Mouse (Mus musculus): ENCODE data around the gene Slc26a6.

Slc26a6 gene

DNA sequence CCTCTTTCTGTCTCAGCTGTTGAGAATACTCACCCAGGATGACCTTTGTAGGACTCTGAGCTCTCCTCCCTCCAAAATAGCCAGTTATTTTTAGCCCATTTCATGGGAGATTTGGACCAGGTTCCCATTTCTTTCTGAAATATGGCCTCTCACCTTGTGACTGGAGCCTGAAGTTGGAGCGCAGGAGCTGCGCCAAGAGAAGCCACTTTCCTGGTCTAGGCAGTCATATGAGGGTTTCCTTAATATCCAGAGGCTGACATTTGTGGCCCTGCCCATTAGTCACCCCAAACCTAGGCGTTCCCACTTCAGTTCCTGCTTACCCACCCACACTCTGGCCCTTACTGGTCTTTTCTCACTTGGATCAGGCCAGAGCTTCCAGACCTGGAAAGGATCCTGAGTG is at the start of gene Slc26a6:
Gene Slc26a6, plus strand, starts transcription at position 308 of the 400 bp plus-strand sequence.
- no peak for DNase-seq

DNA sequence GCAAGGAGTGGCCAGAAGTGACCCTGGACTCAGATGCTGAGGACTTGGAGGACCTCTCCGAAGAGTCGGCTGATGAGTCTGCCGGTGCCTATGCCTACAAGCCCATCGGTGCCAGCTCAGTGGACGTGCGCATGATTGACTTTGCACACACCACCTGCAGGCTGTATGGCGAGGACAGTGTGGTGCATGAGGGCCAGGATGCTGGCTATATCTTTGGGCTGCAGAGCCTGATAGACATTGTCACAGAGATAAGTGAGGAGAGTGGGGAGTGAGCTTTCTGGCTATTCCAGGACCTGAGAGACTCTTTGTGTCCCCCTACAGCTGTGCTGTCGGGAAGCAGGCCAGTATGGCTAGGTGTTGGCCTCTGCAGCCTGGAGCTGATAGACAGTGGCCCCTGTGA is 47.3 kb upstream of the Slc26a6 start:
- DNase-seq: no peak

DNA sequence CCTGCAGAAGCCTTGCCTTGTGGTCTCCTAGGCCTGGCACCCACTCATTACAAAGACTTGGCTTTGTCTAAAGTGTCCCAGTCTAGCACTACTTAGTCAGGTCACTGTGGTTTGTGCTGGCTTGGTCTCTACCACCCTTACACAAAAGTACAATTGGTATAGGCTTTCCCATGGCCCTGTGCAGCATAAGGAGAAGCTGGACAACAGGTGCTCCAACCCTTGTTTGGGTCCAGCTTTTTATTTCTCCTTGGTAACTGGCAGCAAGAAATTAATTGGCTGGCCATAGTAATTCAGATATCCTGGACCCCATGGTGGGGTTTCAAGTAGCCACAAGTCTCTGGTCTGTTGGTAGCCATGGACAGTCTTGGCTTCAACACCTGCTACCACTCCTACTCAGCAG is 46.7 kb upstream of the Slc26a6 start:
- no peak for DNase-seq

DNA sequence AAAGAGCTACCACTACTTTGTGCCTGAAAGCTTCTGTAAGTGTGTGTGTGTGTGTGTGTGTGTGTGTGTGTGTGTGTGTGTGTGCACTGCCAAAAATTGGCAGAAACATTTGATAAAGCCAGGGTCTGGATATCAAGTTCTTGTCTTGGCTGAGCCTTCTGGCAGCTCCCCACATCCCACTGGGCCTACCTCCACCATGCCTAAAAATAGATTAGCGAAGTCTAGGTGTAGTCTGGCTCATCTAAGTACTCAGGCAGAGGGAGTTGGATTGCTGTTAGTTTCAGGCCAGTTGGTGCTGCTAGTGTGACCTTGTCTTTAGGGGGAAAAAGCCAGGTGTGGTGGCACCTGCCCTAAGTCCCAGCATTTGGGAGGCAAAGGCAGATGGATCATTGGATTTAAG is 46.3 kb upstream of the Slc26a6 start:
- DNase-seq: no peak

DNA sequence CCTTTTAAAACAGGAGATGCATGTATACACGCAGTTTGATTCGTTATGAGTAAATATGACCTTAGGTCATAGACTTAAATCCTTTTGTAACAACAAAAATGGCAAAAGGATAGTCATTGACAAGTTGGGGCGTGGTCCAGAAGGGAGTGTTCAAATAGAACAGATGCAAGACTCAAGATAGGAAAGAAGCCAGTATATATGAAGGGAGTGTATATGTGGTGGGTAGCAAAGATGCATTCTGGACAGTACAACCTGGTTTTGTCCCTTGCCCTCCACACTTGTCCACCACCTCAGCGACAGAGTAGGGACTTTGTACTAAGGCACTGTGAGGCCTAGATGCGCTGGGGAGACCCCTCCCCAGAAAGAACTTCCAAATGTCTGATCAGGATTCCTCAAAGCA is 45.4 kb upstream of the Slc26a6 start:
- DNase-seq: no peak

DNA sequence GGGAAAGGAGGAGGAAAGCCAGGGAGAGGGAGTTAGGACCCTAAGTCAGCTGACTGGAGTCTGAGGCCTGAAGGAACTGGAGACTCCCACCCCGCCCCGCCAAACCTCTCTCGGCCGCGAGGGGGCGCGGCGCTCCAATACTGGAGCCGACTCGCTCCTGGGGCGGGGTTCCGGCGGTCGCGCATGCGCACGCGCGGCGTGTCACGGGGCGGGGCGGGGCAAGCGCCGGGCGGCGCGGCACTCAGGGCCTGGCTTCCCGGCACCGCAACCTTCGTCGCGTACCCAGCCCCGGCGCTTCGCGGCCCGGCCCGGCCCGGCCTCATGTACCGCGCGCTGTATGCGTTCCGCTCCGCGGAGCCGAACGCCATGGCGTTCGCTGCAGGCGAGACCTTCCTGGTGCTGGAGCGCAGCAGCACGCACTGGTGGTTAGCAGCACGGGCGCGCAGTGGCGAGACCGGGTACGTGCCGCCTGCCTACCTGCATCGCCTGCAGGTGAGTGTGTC is 44.9 kb upstream of the Slc26a6 start, which contains the start of gene Nckipsd:
Gene Nckipsd, plus strand, starts transcription at position 206 of the 503 bp plus-strand sequence.
- peak; percentile 98 for DNase-seq

DNA sequence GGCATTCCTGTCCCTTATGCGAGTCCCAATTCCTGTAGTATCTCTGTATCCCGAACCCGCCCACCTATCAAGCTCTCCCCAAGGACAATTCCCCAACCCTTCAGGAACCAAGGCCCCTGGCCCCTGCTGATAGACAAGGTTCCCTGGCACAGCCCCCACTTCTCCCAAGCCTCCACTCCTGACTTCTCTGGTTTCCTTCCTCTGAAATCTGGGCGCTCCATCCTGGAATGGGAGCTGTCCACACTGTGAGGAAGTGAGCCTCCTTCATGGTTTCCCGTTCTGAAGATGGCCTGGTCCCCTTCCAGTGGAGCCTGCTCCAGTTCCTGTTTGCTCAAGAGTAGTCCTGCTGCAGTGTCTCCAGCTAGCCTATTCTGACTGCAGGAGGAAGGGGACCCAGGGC is 43.9 kb upstream of the Slc26a6 start:
- peak; percentile 28 to 50 for DNase-seq

DNA sequence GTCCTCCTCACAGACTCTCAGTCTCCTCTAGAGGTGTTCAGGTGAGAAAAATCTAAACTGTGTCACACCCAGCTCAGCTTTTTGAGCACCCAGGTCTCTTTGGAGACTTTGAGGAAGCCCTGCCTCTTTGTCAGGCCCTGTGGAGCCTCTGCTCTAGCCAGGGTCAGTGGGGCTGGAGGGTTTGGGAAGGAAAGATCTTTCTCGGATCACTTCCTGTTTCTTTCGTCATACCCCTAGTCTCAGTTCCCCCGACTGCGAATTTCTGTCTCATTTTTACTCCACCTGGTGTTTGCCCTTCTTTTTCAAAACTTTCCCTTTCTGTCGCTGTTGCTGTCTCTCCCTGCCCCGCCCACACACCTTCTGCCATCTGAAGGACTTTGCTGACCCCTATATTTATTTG is 43.4 kb upstream of the Slc26a6 start:
- no peak for DNase-seq

DNA sequence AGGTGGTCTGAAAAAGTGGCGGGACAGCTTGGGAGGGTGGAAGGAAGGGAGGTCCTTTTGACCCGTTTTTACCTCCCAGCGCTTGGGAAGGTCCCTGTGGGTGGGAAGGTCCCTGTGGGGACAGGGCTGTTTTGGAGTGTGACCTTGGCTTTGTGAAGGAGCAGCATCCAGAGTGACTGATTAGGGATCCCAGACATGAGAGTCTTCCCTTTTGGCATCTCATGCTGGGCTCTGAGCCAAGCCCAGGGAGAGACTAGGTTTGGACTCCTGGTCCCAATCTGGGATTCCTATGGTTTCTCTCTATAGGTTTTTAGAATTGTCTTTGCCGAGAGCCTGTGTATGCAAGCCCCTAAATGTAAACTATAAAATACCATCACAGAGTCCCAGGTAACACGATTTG is 42.6 kb upstream of the Slc26a6 start:
- DNase-seq: no peak

DNA sequence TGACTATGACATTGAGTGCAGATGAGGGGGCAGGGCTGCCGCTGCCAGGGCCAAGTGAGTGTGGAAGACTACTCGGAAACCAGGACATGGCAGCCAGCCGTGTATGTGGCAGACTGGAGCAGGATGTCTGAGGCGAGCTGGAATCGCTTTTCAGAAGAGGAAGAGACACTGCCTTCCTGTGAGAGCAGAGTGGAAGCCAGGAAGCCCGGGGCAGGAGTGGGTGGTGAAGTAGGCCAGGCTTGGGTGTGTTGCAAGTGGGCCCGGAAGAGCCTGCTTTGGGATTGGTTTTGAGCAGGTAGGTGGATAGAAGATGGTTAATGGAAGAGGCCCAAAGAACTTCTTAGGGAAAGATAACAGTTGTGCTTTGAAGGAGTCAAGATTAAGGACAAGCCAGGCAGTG is 37.5 kb upstream of the Slc26a6 start:
- no peak for DNase-seq

DNA sequence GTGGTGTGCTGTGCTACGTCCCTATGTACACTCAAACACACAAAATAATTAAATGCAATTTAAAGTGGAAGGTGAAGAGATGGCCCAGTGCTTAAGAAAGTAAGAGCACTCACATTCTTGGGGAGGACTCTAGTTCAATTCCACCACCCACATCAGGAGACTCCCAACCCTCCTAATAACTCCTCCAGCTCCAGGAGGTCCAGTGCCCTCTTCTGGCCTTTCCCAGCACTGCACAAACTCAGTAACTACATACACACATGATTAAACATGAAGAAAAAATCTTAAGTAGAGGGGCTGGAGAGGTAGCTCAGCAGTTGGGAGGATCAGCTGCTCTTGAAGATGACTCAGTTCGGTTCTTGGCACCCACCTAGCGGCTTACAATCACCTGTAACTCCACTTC is 33.6 kb upstream of the Slc26a6 start:
- DNase-seq: peak; percentile 83

DNA sequence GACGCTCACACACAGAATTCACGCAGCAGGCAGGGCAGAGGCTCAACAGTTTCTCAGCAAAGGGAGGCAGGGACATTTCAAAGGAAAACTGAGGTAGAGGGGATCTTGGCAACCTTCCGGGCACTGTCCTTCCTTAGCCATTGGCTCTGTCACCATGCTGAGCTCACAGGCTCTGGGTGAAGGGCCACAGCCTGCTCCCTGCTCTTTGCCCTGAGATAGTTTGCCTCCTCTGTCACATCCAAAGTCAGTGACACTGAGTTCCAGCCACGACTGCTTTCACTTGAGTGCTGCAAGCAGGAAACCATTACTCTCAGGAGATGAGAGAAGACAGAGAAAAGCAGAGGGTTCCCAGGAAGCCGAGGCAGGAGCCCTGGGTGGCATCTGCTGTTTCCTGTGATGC is 33.0 kb upstream of the Slc26a6 start:
- no peak for DNase-seq

DNA sequence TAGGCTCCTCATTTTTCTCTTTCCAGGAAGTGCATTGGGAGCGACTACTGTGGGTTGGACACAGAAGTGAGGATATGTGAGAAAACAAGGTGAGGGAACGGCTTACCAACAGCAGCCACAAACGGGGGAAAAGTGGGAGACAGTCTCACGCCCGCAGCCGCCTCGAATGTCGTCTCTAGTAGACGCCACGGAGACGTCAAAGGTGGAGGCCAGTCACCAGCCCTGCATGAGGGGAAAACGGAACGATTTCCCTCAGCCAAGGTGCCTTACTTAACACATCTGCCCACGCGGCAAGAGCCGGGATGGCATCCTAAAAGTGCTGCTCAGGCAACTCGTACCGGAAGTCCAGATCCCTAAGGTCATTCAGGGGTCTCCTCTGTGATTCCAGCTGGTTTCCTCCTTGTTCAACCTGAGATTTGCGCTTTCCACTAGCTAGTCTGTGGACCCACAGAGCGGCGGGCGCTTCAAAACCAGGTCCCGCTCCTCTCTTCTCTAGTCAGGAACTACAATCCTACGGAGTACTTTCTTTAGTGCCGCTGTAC is 28.9 kb upstream of the Slc26a6 start:
- no peak for DNase-seq

DNA sequence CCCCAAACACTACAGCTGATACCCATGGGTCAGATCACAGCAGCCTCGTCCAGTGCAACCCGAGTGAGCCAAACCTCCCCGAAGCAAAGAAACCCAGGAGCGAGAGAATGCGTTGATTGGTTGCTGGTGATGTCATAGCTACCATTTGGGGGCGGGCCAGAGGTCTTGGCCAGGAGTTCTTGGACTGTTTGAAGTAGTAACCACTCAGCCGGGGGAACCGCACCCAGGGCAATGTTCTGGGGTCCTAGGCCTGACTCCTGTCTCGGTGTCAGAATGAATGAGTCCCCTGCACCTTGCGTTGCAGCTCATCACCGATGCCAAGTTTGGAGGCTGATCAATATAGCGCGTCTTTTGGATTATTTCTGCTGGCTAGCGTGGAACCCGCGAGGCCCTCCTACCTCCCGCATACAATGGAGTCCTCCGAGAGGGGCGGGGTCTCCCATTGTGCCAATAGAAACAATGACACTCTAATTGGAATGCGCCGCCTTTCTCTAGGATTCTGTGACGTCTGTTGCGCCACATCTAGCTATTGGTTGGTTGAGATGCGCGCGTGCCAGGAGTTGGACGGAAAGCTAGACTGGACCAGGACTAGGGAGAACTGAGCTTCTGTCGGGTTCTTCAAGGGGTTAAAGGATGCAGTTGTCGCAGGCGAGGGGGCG is 28.2 kb upstream of the Slc26a6 start:
- no peak for DNase-seq

DNA sequence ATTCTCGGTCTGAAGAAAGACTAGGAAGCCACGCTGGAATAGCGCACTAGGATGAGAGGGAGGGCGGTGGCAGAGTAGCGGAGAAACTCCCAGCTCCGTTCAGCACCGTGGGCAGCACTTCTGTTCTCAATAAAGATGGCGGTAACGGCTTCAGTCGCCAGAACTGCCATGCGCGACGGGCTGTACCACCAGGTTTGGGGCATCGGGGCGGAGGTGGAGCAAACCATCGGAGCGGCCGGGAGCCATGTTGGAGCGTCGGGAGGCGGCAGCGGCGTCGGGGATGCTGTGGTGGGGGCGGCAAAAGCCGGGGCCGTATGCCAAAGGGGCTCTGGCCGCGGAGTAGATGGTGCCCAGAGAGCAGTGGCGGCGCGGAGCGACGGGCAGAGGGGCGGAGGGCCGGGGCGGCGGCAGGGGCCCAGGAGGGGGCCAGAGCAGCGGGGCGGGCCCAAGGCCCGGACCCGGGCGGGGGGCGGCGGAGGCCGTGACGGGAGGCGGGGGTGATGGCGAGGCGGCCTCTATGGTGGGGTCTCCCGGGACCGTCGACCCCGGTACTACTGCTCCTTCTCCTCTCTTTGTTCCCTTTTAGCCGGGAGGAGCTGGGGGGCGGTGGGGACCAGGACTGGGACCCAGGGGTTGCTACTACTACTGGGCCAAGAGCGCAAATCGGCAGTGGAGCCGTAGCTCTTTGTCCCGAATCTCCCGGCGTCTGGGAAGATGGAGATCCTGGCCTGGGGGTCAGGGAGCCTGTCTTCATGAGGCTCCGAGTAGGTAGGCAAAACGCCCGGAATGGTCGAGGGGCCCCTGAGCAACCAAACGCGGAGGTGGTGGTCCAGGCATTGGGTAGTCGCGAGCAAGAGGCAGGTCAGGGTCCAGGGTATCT is 27.0 kb upstream of the Slc26a6 start, which contains the start of gene Celsr3:
Gene Celsr3, plus strand, starts transcription at position 501 of the 880 bp plus-strand sequence.
- peak; percentile 85 to 89 for DNase-seq

DNA sequence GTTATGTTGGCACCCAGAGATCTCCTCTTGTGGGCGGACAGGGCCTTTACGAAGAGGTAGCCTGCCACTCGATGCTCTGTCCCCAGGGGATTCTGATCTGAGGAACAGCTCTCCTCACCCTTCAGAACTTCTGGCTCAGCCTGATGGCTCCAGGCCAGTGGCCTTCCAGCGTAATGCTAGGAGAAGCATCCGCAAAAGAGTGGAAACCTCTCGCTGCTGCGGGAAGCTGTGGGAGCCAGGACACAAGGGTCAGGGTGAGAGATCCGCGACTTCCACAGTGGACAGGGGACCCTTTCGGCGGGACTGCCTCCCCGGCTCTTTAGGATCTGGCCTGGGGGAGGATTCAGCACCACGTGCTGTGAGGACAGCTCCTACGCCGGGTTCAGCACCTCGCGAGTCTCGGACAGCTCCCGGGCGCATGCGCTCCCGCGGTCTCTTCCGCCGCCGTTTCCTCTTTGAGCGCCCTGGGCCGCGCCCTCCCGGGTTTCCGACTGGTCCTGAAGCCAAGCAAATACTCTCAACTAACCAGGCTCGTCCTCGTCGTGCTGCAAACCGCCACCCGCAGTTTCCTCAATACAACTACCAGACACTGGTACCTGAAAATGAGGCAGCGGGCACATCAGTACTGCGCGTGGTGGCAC is 26.3 kb upstream of the Slc26a6 start:
- DNase-seq: peak; percentile 81 to 86

DNA sequence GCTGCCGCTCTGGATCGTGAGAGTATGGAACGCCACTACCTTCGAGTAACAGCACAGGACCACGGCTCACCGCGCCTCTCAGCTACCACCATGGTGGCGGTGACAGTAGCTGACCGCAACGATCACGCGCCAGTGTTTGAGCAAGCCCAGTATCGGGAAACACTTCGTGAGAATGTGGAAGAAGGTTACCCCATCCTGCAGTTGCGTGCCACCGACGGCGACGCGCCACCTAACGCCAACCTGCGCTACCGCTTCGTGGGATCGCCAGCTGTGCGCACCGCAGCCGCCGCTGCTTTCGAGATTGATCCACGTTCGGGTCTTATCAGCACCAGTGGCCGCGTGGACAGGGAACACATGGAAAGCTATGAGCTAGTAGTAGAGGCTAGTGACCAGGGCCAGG is 25.6 kb upstream of the Slc26a6 start:
- DNase-seq: no peak

DNA sequence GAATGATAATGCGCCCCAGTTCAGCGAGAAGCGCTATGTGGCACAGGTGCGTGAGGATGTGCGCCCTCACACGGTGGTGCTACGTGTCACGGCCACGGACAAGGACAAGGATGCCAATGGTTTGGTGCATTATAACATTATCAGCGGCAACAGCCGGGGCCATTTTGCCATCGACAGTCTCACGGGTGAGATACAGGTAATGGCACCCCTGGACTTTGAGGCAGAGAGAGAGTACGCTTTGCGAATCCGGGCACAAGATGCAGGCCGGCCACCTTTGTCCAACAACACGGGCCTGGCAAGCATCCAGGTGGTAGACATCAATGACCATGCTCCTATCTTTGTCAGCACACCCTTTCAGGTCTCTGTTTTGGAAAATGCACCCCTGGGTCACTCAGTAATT is 25.2 kb upstream of the Slc26a6 start:
- no peak for DNase-seq

DNA sequence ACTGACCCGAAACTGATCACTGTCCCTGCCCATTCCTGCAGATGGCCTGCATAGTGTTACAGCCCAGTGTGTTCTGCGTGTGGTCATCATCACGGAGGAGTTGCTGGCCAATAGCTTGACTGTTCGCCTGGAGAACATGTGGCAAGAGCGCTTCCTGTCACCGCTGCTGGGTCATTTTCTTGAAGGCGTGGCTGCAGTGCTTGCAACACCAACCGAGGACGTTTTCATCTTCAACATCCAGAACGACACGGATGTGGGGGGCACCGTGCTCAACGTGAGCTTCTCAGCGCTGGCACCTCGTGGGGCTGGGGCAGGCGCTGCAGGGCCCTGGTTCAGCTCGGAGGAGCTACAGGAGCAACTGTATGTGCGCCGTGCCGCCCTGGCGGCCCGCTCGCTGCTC is 21.4 kb upstream of the Slc26a6 start:
- no peak for DNase-seq

DNA sequence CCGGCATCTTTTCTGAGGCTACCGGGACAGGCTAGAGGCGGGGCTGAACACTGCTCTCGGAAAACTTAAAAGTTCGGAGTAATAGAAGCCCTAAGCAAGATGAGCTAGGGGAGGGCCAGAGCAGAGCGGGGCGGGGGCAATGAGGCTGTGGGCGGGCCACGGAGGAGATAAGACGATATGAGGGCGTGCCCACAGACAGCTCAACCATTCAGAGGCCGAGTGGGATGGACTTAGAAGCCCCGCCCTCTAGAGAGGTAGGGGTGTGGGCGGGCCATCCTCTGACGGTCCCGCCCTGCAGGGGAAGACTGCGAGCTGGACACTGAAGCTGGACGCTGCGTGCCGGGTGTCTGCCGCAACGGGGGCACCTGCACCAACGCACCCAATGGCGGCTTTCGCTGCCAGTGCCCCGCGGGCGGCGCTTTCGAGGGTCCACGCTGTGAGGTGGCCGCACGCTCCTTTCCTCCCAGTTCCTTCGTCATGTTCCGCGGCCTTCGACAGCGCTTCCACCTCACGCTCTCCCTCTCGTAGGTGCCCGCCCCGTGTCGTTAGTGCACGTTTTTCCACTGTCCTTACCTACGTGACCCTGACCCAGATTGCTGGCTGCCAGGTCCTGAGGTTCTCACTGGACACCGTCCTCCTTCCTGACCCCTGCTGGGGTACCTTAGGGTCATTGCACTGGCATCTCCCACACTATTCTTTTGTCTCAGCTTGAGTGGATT is 20.5 kb upstream of the Slc26a6 start:
- peak; percentile 93 to 95 for DNase-seq

DNA sequence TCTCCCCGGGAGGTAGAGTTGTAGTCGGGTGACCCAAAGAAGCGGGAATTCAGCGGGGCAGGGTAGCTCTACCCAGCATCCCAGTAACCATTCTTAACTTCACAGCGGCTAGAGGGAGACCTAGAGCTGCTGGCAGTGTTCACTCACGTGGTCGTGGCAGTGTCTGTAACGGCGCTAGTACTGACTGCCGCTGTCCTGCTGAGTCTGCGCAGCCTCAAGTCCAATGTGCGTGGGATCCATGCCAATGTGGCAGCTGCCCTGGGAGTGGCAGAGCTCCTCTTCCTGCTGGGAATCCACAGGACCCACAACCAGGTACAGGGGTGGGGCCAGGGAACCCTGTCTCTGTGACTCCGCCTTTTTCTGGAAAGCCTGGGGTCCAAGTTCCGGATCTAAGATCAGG is 10.1 kb upstream of the Slc26a6 start:
- DNase-seq: peak; percentile 63 to 80

DNA sequence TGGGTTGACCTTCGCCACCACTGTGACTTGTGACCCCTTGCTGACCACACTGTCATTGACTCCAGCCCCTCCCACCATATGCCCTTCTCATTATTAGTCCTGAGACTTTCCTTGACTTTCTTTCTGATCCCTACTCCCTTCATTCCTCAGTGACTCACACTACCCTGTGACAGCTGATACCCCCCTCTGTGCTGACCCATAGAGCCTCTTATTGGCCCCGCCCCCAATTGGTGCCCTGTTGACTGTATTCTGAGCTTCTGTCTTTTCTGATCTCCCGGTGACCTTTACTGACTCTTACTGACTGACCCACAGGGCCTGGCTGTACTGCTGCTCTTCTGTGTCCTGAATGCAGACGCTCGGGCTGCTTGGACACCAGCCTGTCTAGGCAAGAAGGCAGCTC is 7.7 kb upstream of the Slc26a6 start:
- no peak for DNase-seq
